Mouse (Mus musculus) cerebellum, adult 8-10 months (tissue): ENCODE data around the gene Mical3.
"Not testable (repeated sequence)": the region's sequence is repeated elsewhere in the genome, so short reads cannot be mapped to it uniquely, and the experiment has no call there.

Source experiments
- DNase-seq: peaks from one replicate; pipeline ENCODE4 v3.0.0; 2022

Gene Mical3

GRCm38 (mm10) chr6:120916972-120917881, 213.6 kb downstream of the Mical3 start:
- not testable (repeated sequence) for DNase-seq

GRCm38 (mm10) chr6:120916074-120916971, 214.5 kb downstream of the Mical3 start, which contains the start of gene Bid:
Gene Bid (minus strand): TSS chr6:120916853.
- peak; percentile 45 for DNase-seq

GRCm38 (mm10) chr6:120915649-120915975, 215.2 kb downstream of the Mical3 start:
- no peak for DNase-seq

- DNase-seq = no peak
Observed at GRCm38 (mm10) chr6:120914911-120915648, 215.7 kb downstream of the Mical3 start.

- no peak for DNase-seq
Observed at GRCm38 (mm10) chr6:120914533-120914910, 216.3 kb downstream of the Mical3 start.

GRCm38 (mm10) chr6:120913783-120914182, 217.0 kb downstream of the Mical3 start:
- no peak for DNase-seq

- DNase-seq = no peak
Observed at GRCm38 (mm10) chr6:120912931-120913330, 217.9 kb downstream of the Mical3 start.

- no peak for DNase-seq
Observed at GRCm38 (mm10) chr6:120911213-120912007, 219.4 kb downstream of the Mical3 start.

GRCm38 (mm10) chr6:120909501-120909900, 221.3 kb downstream of the Mical3 start:
- no peak for DNase-seq

- not testable (repeated sequence) for DNase-seq
Observed at GRCm38 (mm10) chr6:120907876-120908597, 222.8 kb downstream of the Mical3 start.

- DNase-seq = no peak
Observed at GRCm38 (mm10) chr6:120906521-120906920, 224.3 kb downstream of the Mical3 start.

- DNase-seq = no peak
Observed at GRCm38 (mm10) chr6:120905111-120905510, 225.7 kb downstream of the Mical3 start.

GRCm38 (mm10) chr6:120903961-120904360, 226.8 kb downstream of the Mical3 start:
- no peak for DNase-seq

GRCm38 (mm10) chr6:120903450-120903912, 227.3 kb downstream of the Mical3 start:
- no peak for DNase-seq

GRCm38 (mm10) chr6:120901776-120902645, 228.8 kb downstream of the Mical3 start:
- DNase-seq = no peak

- DNase-seq = peak; percentile 30
Observed at GRCm38 (mm10) chr6:120898188-120898833, 232.5 kb downstream of the Mical3 start.

GRCm38 (mm10) chr6:120894524-120894923, 236.3 kb downstream of the Mical3 start:
- no peak for DNase-seq

- DNase-seq = no peak
Observed at GRCm38 (mm10) chr6:120894089-120894488, 236.7 kb downstream of the Mical3 start.

- DNase-seq = no peak
Observed at GRCm38 (mm10) chr6:120886696-120887095, 244.1 kb downstream of the Mical3 start.

GRCm38 (mm10) chr6:120884436-120884835, 246.4 kb downstream of the Mical3 start:
- DNase-seq = no peak
